Mouse (Mus musculus) midbrain, embryonic 16.5 days (tissue): ENCODE measurements around the gene Isl2. TPM values are rescaled to one million over a fixed set of nuclear protein-coding genes. Genes with fewer than 3 reads are reported as not detected.

Experiments
- ATAC-seq: fragments of 200-750 bp; cut with Nextera tagmentation; 2 replicates; pipeline ENCODE4 v1.8.0; 2017; ENCODE audit warnings: moderate TSS enrichment
- H3K27ac ChIP-seq: fragments of 300-500 bp; sonication (generic); 2 replicates; pipeline ENCODE4 v1.5.1; 2014; ENCODE audit warnings: mild to moderate bottlenecking, low read length, mixed read lengths
- H3K27me3 ChIP-seq: fragments of 300-500 bp; sonication (generic); 2 replicates; pipeline ENCODE4 v1.6.1; 2014; ENCODE audit warnings: low read depth, low read length, mixed read lengths; ENCODE audit not compliant: control insufficient read depth, insufficient read depth
- H3K36me3 ChIP-seq: fragments of 300-500 bp; sonication (generic); 2 replicates; pipeline ENCODE4 v1.6.1; 2014; ENCODE audit warnings: mild to moderate bottlenecking, low read length, moderate library complexity, mixed read lengths; ENCODE audit not compliant: control insufficient read depth, insufficient read depth
- H3K4me1 ChIP-seq: fragments of 300-500 bp; sonication (generic); 2 replicates; pipeline ENCODE4 v1.6.1; 2014; ENCODE audit warnings: mild to moderate bottlenecking, low read length, mixed read lengths; ENCODE audit not compliant: control insufficient read depth, insufficient read depth
- H3K4me2 ChIP-seq: fragments of 300-500 bp; sonication (generic); 2 replicates; pipeline ENCODE4 v1.6.1; 2014; ENCODE audit warnings: mild to moderate bottlenecking, low read length, mixed read lengths
- H3K4me3 ChIP-seq: fragments of 300-500 bp; sonication (generic); 2 replicates; pipeline ENCODE4 v1.5.1; 2014; ENCODE audit warnings: low read depth, mild to moderate bottlenecking, low read length, moderate library complexity, mixed read lengths
- H3K9ac ChIP-seq: fragments of 300-500 bp; sonication (generic); 2 replicates; pipeline ENCODE4 v1.6.1; 2014; ENCODE audit warnings: low read depth, low read length, mixed read lengths
- H3K9me3 ChIP-seq: fragments of 300-500 bp; sonication (generic); replicated peaks from 2 replicates; pipeline ENCODE4 v1.6.1; 2014; ENCODE audit warnings: mild to moderate bottlenecking, low read length, mixed read lengths; ENCODE audit not compliant: control insufficient read depth, poor library complexity, severe bottlenecking
- WGBS: fragments of 180-500 bp; shearing (Covaris S2); extraction: QIAGEN DNeasy Blood & Tissue Kit; methylation state at CpG from one replicate; pipeline ENCODE4 v1.1.7; 2014; 5-methylcytosine and 5-hydroxymethylcytosine counted together
- polyA plus RNA-seq: library from polyadenylated mRNA; unstranded; fragments of >200 nt; fragmentation: Nextera tagmentation; extraction: Ambion mirVana; gene quantifications from 2 replicates; pipeline ENCODE4 v1.2.1, GENCODE M21; 2015

Isl2 gene
- 1.1 and 1.7 TPM in 2 replicates for polyA plus RNA-seq

- Histone ChIP-seq H3K4me2 (no peak within 1 kb of the TSS), H3K4me1 (peaks cover 10% of the 10 kb centered on the region; the same call in 1 of the 2 replicates), H3K9ac (no peak within 1 kb of the TSS), H3K4me3 (no peak within 1 kb of the TSS), H3K9me3 (no peaks in the 10 kb centered on the region), H3K27ac (no peak within 1 kb of the TSS), H3K36me3 (no peaks in the 10 kb centered on the region), H3K27me3 (peaks cover 41% of the 10 kb centered on the region)
- no peak for ATAC-seq
- WGBS: 9% methylated on average over 4 of the region's 4 CpGs
Observed at GRCm38 (mm10) chr9:55538377-55538776, at the start of gene Isl2. Isl2 (plus strand) TSS chr9:55538672.

- no peak overlapping the region for H3K4me3 ChIP-seq
- no peak for ATAC-seq
- H3K27me3 ChIP-seq: no peaks in the 10 kb centered on the region; the same call in 1 of the 2 replicates
- H3K4me1 ChIP-seq: peaks cover 8% of the 10 kb centered on the region; the same call in 1 of the 2 replicates
- H3K9ac ChIP-seq: no peak overlapping the region
- H3K9me3 ChIP-seq: no peaks in the 10 kb centered on the region
- 86% methylated on average over 3 of the region's 3 CpGs for WGBS
- H3K4me2 ChIP-seq: no peak overlapping the region
- no peaks in the 10 kb centered on the region for H3K36me3 ChIP-seq
- no peak overlapping the region for H3K27ac ChIP-seq
Observed at GRCm38 (mm10) chr9:55507922-55508321, 30.6 kb upstream of the Isl2 start.

- no peak overlapping the region for H3K4me3 ChIP-seq
- no peak overlapping the region for H3K4me2 ChIP-seq
- H3K9ac ChIP-seq: no peak overlapping the region
- no peak for ATAC-seq
- H3K4me1 ChIP-seq: peaks cover 8% of the 10 kb centered on the region; the same call in 1 of the 2 replicates
- no peak overlapping the region for H3K27ac ChIP-seq
- H3K9me3 ChIP-seq: no peaks in the 10 kb centered on the region
- 72% methylated on average over 4 of the region's 4 CpGs for WGBS
- no peaks in the 10 kb centered on the region for H3K36me3 ChIP-seq
- H3K27me3 ChIP-seq: peaks cover 6% of the 10 kb centered on the region
Observed at GRCm38 (mm10) chr9:55508701-55509100, 29.8 kb upstream of the Isl2 start.

GRCm38 (mm10) chr9:55509731-55510130, 28.7 kb upstream of the Isl2 start:
- no peak for ATAC-seq
- H3K9ac ChIP-seq: no peak overlapping the region
- no peaks in the 10 kb centered on the region for H3K9me3 ChIP-seq
- no peak overlapping the region for H3K4me3 ChIP-seq
- no peak overlapping the region for H3K27ac ChIP-seq
- peaks cover 11% of the 10 kb centered on the region for H3K27me3 ChIP-seq
- no peaks in the 10 kb centered on the region for H3K36me3 ChIP-seq
- H3K4me1 ChIP-seq: peaks cover 8% of the 10 kb centered on the region; the same call in 1 of the 2 replicates
- H3K4me2 ChIP-seq: no peak overlapping the region
- 97% methylated on average over 1 of the region's 1 CpGs for WGBS

GRCm38 (mm10) chr9:55510651-55511235, 27.7 kb upstream of the Isl2 start:
- Histone ChIP-seq H3K4me3 (no peak overlapping the region), H3K9me3 (no peaks in the 10 kb centered on the region), H3K36me3 (no peaks in the 10 kb centered on the region), H3K4me1 (peaks cover 8% of the 10 kb centered on the region; the same call in 1 of the 2 replicates), H3K27ac (no peak overlapping the region), H3K4me2 (peak overlapping the region; percentile 96; the same call in 1 of the 2 replicates), H3K27me3 (peaks cover 14% of the 10 kb centered on the region), H3K9ac (no peak overlapping the region)
- no peak for ATAC-seq
- 82% methylated on average over 10 of the region's 10 CpGs for WGBS

GRCm38 (mm10) chr9:55511521-55511993, 26.9 kb upstream of the Isl2 start:
- peak overlapping the region; percentile 96 for H3K4me2 ChIP-seq
- H3K27me3 ChIP-seq: peaks cover 14% of the 10 kb centered on the region
- peak overlapping the region; percentile 70 for H3K4me3 ChIP-seq
- H3K9me3 ChIP-seq: no peaks in the 10 kb centered on the region
- H3K9ac ChIP-seq: peak overlapping the region; percentile 82
- peak overlapping the region; percentile 63 for H3K27ac ChIP-seq
- ATAC-seq: peak; percentile 83
- no peaks in the 10 kb centered on the region for H3K36me3 ChIP-seq
- under 1% methylated on average over 32 of the region's 32 CpGs for WGBS
- peaks cover 8% of the 10 kb centered on the region; the same call in 1 of the 2 replicates for H3K4me1 ChIP-seq

GRCm38 (mm10) chr9:55512027-55512543, 26.4 kb upstream of the Isl2 start, which contains the start of gene Etfa:
Etfa (minus strand) TSS chr9:55512243.
- peaks cover 14% of the 10 kb centered on the region for H3K27me3 ChIP-seq
- ATAC-seq: peak; percentile 100
- peak within 1 kb of the TSS; percentile 63 for H3K27ac ChIP-seq
- peaks cover 8% of the 10 kb centered on the region; the same call in 1 of the 2 replicates for H3K4me1 ChIP-seq
- H3K36me3 ChIP-seq: no peaks in the 10 kb centered on the region
- H3K4me2 ChIP-seq: peak within 1 kb of the TSS; percentile 96
- H3K9ac ChIP-seq: peak within 1 kb of the TSS; percentile 82
- H3K9me3 ChIP-seq: no peaks in the 10 kb centered on the region
- H3K4me3 ChIP-seq: peak within 1 kb of the TSS; percentile 70
- under 1% methylated on average over 46 of the region's 47 CpGs for WGBS

- no peaks in the 10 kb centered on the region for H3K27me3 ChIP-seq
- H3K9me3 ChIP-seq: no peaks in the 10 kb centered on the region
- no peak overlapping the region for H3K4me3 ChIP-seq
- 33% methylated on average over 4 of the region's 4 CpGs for WGBS
- H3K36me3 ChIP-seq: no peaks in the 10 kb centered on the region
- no peaks in the 10 kb centered on the region for H3K4me1 ChIP-seq
- ATAC-seq: no peak
- no peak overlapping the region for H3K4me2 ChIP-seq
- H3K27ac ChIP-seq: no peak overlapping the region
- no peak overlapping the region for H3K9ac ChIP-seq
Observed at GRCm38 (mm10) chr9:55525716-55526115, 12.8 kb upstream of the Isl2 start.

- H3K27me3 ChIP-seq: peaks cover 36% of the 10 kb centered on the region
- H3K4me1 ChIP-seq: peaks cover 4% of the 10 kb centered on the region; the same call in 1 of the 2 replicates
- no peaks in the 10 kb centered on the region for H3K9me3 ChIP-seq
- no peak overlapping the region for H3K27ac ChIP-seq
- no peak for ATAC-seq
- no peaks in the 10 kb centered on the region for H3K36me3 ChIP-seq
- H3K4me2 ChIP-seq: no peak overlapping the region
- no peak overlapping the region for H3K9ac ChIP-seq
- H3K4me3 ChIP-seq: no peak overlapping the region
- WGBS: 12% methylated on average over 3 of the region's 3 CpGs
Observed at GRCm38 (mm10) chr9:55535907-55536306, 2.6 kb upstream of the Isl2 start.
